Mouse (Mus musculus) right cerebral cortex, adult 18-20 months (tissue): Measurements from ENCODE around the gene Mapk13.
"Not testable (repeated sequence)": the region's sequence is repeated elsewhere in the genome, so short reads cannot be mapped to it uniquely, and the experiment has no call there.

Source experiments
- DNase-seq: peaks from one replicate; pipeline ENCODE4 v3.0.0; 2022; ENCODE audit warnings: mixed read lengths

Mapk13 gene

GRCm38 (mm10) chr17:28769121-28769874 is at the start of gene Mapk13:
Gene Mapk13 (plus strand): TSS chr17:28769297.
- DNase-seq, result no peak

DNA sequence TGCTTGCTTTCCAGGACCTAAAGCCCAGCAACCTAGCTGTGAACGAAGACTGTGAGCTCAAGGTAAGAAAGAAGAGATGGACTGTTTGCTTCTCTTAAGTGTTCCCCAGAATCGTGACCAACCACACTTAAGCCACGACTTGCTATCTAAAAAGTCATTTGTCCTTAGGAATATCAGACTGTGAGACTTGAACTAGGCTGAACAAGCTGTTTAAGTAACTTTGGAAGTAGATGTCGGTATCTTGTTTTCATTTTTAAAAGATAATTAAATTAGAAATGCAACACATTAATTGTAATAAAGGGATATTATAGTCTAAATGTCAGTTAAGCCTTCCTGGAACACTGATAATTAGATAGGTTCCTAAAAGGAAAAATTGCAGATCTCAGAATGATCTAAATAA is 43.3 kb upstream of the Mapk13 start, which contains the start of gene AC170998.1:
AC170998.1 (plus strand) TSS at position 301 of the 400 bp plus-strand sequence.
- DNase-seq, result no peak

DNA sequence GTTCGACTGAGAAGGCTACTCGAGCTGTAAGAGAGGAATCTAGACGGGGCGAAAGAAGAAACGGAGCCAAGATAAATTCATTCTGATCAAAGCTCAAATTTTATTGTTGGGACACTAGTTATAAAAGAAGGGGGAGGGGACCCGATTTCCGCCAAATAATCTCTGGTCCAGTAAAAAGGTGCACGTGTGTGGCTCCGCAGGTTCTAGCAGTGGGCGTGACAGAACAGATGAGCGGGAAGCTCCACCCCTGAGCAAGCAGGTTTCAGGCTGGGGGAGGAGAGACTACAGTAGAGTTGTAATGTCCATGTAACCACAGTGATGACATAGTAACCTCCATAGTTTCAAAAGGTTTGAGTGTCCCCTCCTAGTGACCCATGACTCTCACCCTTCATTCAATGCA is 41.6 kb upstream of the Mapk13 start:
- DNase-seq, result not testable (repeated sequence)

DNA sequence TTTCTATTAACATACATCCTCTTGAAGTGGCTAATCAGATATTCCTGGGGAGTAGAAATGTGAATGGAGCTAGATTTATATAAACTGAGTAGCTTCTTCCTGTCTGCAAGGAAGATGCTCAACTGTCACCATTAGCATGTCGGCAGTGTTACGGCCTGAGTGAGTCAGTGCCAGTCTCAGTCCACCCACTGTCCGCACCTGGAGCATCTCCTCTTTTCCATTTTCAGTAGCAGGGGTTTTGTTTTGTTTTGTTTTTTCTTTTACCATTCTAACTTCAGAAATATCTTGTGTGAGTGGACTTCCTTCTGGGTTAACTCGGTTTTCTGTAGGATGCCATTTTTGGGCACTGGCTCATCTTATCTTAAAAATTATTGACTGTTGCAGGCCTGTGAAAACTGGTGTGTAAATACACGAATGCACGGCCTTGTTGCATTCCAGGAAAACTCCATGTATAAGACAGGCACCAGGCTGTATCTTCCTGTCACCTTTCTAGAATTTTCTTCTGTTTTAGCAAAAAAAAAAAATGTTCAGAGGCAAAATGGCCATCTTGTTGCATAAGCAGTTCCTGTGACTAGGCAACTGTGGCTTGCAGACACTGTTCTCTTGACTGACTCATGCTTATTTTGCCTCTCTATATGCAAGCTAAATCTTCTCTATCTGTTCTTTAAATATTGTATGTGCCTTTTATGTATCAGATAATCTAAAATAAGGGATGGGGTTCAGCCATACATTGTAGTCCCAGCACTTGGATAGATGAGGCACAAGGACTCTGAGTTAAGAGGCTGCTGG is 33.6 kb upstream of the Mapk13 start:
- DNase-seq, result peak; percentile 29

GRCm38 (mm10) chr17:28736486-28736885 is 32.6 kb upstream of the Mapk13 start:
- DNase-seq, result no peak

GRCm38 (mm10) chr17:28737973-28738372 is 31.1 kb upstream of the Mapk13 start:
- DNase-seq, result no peak

- no peak for DNase-seq
These were observed 29.9 kb upstream of the Mapk13 start for GRCm38 (mm10) chr17:28739244-28739643.

- DNase-seq, result peak; percentile 80
These were observed 25.8 kb upstream of the Mapk13 start for GRCm38 (mm10) chr17:28743145-28743866.

DNA sequence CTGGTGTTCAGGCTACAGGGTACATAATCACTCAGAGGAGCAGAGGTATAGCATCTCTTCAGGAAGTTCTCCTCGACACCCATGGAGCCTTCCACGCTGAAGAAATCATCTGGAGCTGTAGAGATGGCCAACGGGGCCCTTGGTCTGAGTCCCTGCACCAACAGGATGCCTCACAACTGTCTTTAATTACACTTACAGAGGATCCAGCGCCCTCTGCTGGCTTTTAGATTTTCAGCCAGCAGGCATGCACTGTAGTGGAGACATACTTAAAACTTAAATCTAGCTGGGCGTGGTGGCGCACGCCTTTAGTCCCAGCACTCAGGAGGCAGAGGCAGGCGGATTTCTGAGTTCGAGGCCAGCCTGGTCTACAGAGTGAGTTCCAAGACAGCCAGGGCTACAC is 25.2 kb upstream of the Mapk13 start:
- no peak for DNase-seq

DNA sequence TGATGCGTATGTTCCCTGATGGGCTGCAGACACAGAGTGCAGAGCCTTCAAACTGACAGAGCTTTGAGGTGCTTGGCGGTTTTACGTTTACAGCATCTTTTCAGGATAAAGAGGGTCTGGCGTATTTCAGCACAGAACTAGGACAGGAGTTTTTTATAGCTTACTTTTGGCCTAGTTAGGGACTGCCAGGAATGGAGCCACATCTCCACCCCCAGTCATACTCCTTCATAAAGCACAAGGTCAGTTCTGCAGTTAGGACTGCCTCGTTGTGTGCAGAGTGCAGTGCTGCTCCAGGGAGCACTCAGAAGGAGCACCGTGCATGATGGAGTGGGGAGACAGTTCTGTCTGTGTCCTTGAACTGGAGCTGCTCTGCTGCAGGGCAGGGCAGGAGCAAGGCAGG is 23.3 kb upstream of the Mapk13 start:
- DNase-seq, result peak; percentile 52

- no peak for DNase-seq
These were observed 21.1 kb upstream of the Mapk13 start for GRCm38 (mm10) chr17:28748001-28748400.

DNA sequence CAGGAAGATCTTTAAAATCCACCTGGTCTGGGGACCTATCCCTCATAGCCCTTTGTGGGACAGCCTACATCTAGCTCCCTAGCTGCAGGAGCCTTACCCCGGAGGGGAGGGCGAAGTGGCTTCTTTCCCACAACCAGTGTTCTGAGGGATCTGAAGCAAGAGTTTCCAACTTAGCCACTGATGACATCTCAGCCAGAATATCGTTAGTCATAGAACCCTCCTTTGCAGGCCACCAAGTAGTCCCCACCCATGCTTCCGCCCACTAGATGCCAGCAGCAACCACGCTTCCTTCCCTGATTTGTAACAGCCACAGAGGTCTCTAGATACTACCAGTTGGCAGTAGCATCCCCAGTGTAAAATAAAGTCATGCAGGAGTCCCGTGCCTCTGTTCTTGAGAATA is 18.5 kb upstream of the Mapk13 start:
- DNase-seq, result peak; percentile 21

DNA sequence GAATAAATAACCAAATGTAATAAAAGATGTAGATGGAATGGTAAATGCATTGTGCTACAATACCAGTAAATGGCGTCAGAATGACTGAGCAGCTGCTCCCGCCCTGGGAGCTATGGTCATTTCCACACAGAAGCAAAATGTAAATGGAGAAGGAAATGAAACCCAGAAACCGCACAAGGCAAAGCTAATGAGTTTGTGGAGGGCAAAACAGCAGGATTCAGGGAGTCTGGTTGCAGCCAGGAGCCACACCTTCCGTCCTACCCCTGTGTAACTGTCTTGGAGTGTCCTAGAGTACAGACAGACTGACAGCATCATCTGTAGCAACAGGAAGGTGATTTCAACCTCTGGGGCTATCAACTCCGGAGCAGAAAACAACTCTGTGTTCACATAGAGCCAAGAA is 12.7 kb upstream of the Mapk13 start:
- DNase-seq, result no peak

- DNase-seq, result no peak
These were observed 11.6 kb upstream of the Mapk13 start for GRCm38 (mm10) chr17:28757470-28757869.

DNA sequence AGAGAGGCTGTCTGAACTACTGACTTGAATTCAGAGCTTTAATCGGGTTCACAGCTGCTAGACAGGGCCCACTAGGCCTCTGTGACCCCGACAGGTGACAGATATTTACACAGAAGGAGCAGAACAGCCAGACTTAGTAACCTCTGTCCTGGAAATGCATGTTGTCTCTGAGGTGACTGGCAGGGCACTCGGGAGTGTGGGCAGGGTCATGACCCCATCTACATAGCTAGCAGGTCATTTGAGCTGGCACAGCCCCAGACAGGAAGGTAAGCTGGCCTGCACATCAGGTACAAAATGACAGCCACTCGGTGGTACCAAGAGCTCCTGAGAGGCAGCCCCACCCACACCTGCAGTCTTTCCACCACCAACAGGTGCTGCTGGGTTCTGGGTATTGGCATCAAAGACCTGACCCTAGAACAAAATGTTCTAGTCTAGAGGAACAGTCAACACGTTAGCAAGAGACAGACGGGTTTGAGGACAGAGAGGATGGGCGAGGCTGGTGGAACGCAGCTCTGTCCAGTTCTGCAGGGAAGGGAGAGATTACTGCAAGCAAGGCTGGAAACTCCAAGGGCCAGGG is 8.3 kb upstream of the Mapk13 start:
- DNase-seq, result no peak

DNA sequence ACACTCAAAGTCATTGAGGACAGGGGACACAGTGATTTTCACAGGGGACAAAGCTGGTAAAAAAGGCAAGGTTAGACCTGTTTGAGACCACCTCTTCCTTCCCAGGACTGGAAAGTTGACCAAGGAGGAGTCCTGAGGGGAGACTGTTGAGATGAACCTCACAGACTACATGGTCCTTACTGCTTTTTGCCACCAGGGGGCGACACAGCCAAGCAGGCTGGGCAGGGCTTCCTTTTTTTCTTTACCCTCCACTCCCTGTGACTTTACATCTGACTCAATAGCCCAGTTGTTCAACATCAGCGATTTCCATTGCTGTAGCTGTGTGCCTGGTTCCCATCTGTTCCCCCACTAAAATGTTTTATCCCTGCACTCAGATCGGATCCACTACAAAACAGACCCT is 7.2 kb upstream of the Mapk13 start:
- DNase-seq, result peak; percentile 53

DNA sequence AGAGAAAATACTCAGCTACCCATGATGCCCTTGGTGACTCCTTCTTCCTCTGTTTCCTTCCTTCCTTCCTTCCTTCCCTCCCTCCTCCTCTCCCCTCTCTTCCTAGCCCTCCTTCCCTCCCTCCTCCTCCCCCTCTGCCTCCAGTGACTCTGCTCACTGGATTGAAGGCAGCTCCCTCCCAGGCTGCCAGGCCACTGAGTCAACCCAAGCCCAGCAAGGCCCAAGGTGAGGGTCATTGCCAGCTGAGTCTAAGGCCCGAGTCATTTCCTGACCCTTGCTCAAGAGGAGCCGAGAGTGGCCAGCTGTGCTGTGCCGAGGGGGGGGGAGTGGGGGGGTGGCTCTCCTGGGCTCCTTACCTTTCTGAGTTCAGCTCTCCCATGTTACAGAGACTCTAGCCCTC is 2.9 kb upstream of the Mapk13 start:
- DNase-seq, result no peak

DNA sequence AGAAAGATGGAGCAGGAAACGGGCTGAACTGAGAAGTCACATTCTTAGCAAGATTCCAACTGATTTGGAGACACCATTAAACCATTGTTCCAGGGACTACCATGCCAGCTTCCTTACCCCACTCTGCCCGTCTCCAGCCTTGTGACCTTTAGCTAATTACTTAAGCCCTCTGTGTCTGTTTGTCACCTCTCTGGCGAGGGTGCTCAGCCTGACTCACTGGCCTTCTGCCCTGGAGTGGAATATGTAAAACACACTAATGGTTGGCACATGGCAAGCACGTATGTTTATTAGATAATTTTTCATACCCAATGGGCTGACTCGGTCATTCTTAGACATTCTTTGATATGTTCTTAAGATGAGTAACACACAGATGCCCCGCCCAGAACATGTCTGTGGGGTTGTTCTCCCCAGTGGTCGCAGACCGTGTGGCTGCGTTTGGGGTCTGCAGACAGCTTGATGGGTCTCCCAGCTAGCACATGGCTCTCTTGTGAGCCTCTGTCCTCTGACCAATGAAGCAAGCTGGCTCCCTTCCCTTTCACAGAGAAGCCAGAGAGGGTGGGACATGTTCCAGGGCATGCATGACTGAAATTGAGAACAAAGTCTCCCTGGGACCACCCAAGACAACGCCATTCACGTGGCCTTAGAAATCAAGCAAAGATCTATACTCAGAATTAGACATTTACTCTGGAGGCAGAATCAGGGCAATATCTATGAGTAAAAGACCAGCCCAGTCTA is 2.1 kb upstream of the Mapk13 start:
- DNase-seq, result no peak

DNA sequence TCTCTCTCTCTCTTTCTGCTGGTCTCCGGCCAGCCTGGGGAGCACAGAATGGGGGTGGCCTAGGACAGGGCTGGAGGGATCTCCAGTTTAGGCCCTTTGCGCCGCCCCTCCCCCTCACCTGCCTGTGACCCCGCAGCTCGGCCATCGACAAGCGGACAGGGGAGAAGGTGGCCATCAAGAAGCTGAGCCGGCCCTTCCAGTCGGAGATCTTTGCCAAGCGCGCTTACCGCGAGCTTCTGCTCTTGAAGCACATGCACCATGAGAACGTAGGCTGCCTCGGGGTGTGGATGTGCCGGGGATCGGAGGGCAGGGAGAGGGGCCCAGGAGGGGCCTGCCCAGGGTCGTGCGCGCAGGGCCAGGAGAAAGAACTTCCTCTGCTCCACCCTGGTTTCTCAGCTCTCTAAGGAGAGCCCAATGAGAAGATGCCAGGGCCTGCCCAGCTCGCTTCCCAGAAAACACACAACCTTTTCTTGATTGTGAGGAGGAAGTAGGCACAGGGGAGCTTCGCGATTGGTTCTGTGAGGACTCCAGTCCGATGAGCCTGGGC is 851 bp downstream of the Mapk13 start:
- peak; percentile 19 for DNase-seq

DNA sequence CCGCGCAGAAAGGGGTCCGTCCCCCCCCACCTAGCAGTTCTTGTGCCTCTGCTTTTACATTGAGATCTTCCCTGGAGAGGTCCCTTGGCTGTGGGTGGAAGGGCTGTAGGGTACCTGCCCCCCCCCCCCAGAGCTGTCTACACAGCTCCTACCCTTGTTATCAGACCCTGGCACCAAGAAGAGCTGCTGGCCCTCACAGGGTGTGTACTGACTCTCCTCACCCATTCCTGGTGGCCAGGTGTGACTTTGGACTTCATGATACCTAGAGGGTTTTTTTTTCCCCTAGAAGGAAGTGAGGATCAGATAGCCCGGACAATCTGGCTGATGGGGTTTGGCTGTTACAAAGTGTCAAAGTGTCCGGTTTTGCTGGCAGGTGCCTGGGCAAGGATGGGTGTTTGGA is 2.2 kb downstream of the Mapk13 start:
- DNase-seq, result no peak

DNA sequence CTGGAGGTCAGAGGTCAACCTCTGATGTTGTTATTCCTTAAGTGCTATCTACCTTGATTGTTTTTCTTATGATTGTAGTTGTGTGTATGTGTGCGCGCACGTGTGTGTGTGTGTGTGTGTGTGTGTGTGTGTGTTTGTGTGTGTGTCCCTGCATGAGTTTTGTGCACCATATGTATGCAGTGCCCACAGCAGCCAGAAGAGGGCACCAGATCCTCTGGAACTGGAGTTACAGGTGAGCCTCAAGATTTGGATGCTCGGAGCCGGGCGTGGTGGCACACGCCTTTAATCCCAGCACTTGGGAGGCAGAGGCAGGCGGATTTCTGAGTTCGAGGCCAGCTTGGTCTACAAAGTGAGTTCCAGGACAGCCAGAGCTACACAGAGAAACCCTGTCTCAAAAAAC is 5.2 kb downstream of the Mapk13 start:
- DNase-seq, result not testable (repeated sequence)

GRCm38 (mm10) chr17:28775161-28775560 is 6.1 kb downstream of the Mapk13 start:
- no peak for DNase-seq
